Mouse (Mus musculus) limb, embryonic 14.5 days (tissue): ENCODE measurements around the gene Calr4. TPM values are rescaled to one million over a fixed set of nuclear protein-coding genes. Genes with fewer than 3 reads are reported as not detected.

Experiments used
- ATAC-seq: fragments of 200-750 bp; cut with Nextera tagmentation; 2 replicates; pipeline ENCODE4 v1.8.0; 2017; ENCODE audit warnings: low read depth, moderate number of reproducible peaks, moderate TSS enrichment; ENCODE audit not compliant: low FRiP score
- DNase-seq: peaks from one replicate; pipeline ENCODE4 v3.0.0-alpha.2; 2015; ENCODE audit warnings: low spot score
- H3K27ac ChIP-seq: fragments of 300-500 bp; sonication (generic); replicated peaks from 2 replicates; pipeline ENCODE4 v1.5.1; 2014; ENCODE audit warnings: low read depth, mild to moderate bottlenecking, low read length, moderate library complexity, mixed read lengths
- H3K27me3 ChIP-seq: fragments of 300-500 bp; sonication (generic); 2 replicates; pipeline ENCODE4 v1.6.1; 2014; ENCODE audit warnings: low read length, mixed read lengths; ENCODE audit not compliant: control insufficient read depth, insufficient read depth
- H3K36me3 ChIP-seq: fragments of 300-500 bp; sonication (generic); 2 replicates; pipeline ENCODE4 v1.6.1; 2014; ENCODE audit warnings: mild to moderate bottlenecking, low read length, moderate library complexity, mixed read lengths; ENCODE audit not compliant: control insufficient read depth, insufficient read depth
- H3K4me1 ChIP-seq: fragments of 300-500 bp; sonication (generic); 2 replicates; pipeline ENCODE4 v1.6.1; 2014; ENCODE audit warnings: antibody characterized with exemption, low read length, mixed read lengths; ENCODE audit not compliant: control insufficient read depth, insufficient read depth
- H3K4me2 ChIP-seq: fragments of 300-500 bp; sonication (generic); replicated peaks from 2 replicates; pipeline ENCODE4 v1.6.1; 2014; ENCODE audit warnings: low read depth, mild to moderate bottlenecking, low read length, moderate library complexity; ENCODE audit not compliant: severe bottlenecking
- H3K4me3 ChIP-seq: fragments of 300-500 bp; sonication (generic); replicated peaks from 2 replicates; pipeline ENCODE4 v1.5.1; 2014; ENCODE audit warnings: low read length
- H3K9ac ChIP-seq: fragments of 300-500 bp; sonication (generic); 2 replicates; pipeline ENCODE4 v1.6.1; 2014; ENCODE audit warnings: mild to moderate bottlenecking, low read depth, low read length, moderate library complexity; ENCODE audit not compliant: severe bottlenecking
- H3K9me3 ChIP-seq: fragments of 300-500 bp; sonication (generic); 2 replicates; pipeline ENCODE4 v1.6.1; 2016; ENCODE audit warnings: low read length; ENCODE audit not compliant: control insufficient read depth
- POLR2A ChIP-seq: fragments of 200-500 bp; IDR thresholded peaks from 2 replicates; pipeline ENCODE4 v1.8.0; 2012; ENCODE audit warnings: inconsistent platforms, mild to moderate bottlenecking, moderate library complexity, borderline replicate concordance; ENCODE audit not compliant: insufficient read depth, insufficient read length; ENCODE audit errors: extremely low read depth
- WGBS: fragments of 180-500 bp; shearing (Covaris S2); extraction: QIAGEN DNeasy Blood & Tissue Kit; methylation state at CpG from one replicate; pipeline ENCODE4 v1.1.7; 2014; 5-methylcytosine and 5-hydroxymethylcytosine counted together
- polyA plus RNA-seq, 2 experiments: library from polyadenylated mRNA; depleted of rRNA in 1 of 2; stranded (reverse) in 1 of 2; unstranded in 1 of 2; fragments of >200 nt; fragmentation: Nextera tagmentation in 1 of 2; extraction: Ambion mirVana in 1 of 2; gene quantifications; 2 replicates each; pipeline versions ENCODE4 v1.2.1 to v1.2.3; 2012 to 2014

Gene Calr4
- polyA plus RNA-seq, 2 experiments = 0.12 to 0.13 TPM

DNA sequence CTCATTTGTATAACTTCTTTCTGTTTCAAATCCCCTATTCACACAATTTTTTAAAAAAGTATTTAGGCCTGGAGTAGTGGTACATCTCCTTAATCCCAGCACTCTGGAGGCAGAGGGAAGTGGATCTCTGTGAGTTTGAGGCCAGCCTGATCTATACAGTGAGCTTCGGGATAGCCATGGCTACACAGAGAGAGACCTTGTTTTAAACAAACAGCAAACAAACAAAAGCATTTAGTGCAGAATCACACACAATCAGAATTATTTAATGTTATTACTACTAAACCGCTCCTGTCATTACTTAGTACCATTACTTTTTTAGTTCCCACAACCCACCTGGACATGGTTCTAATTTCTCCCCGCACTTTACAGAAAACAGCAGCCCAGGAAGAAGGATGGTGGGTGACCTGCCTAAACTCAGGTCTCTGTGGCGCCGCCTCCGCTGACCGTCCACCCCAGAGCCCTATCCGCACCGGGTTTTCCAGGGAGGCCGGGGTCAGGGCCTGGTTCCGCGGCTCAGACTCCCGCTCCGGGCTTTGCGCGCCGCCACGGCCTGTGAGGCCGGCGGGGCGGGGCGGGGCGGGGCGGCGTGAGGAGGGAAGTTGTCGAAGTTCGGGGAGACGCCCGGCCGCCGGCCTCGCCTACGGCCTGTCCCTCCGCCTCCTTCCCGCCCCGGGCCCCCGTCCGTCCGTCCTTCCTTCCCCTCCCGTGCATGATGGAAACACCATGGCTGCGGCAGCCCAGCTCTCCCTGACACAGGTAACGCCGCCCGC, 45.6 kb downstream of the Calr4 start, which contains the start of gene Eps15:
Gene Eps15 (plus strand): TSS at position 580 of the 770 bp plus-strand sequence.
- Histone ChIP-seq H3K4me2 (peak within 1 kb of the TSS; percentile 85), H3K27ac (peak within 1 kb of the TSS; percentile 79), H3K4me3 (peak within 1 kb of the TSS; percentile 83), H3K27me3 (no peaks in the 10 kb centered on the region), H3K9me3 (no peaks in the 10 kb centered on the region), H3K36me3 (no peaks in the 10 kb centered on the region), H3K9ac (peak within 1 kb of the TSS; percentile 86), H3K4me1 (peaks cover 12% of the 10 kb centered on the region)
- 5% methylated on average over 28 of the region's 44 CpGs for WGBS
- no peak for TF ChIP-seq POLR2A
- DNase-seq = peak; percentile 82
- ATAC-seq = peak; percentile 96

DNA sequence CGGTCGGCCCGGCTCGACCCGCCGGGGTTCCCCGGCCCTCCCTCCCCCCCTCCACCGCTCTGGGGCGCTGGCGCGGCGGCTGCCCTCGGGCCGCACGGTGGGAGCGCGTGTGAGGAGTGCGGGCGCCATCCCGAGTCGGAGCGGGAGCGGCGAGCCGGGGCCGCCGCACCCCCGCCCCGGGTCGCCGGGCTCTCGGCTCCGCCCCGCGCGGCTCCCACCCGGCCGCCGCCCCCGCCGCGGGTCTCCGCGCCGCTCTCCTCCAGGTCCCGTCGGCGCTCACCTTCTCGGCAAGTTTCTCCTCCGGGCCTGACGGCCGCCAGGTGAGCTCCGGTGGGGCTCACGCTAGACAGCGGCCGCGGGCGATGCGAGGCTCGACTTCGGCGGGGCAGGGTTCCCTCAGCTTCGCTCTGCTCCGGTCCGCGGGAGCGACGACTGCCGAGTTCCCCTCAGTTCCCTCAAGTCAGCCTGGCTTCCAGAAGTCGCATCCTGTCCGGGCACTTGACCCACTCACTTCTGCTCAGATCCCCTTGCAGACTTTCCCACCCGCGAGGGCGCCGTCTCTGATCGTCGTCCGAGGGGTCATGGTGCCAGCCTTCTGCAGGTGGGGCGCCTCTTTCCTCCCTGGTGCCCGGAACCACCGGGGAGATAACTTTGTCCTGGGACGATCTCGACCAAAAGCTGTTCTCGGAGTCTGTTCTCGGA, 46.3 kb downstream of the Calr4 start:
- WGBS = 1% methylated on average over 33 of the region's 85 CpGs
- ATAC-seq = peak; percentile 85
- H3K4me3 ChIP-seq = peak overlapping the region; percentile 83

DNA sequence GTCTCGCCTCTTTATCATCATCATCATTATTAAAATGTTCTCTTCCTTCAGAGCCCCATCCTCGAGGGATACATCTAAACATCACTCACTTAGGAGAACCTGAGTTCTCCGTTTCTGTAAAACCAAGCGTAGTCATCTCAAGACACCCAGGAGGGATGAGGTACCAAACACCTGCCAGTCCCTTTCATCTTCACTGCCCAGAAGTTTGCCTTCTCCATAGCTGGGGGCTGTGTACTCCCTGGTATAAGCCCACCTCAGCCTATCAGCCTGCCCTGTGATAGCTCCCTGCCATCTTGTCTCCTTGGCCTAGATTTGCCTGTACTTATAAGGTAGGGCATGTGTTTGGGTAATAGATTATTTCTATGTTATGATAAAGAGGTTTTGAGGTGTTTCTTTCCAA, 46.9 kb downstream of the Calr4 start:
- Histone ChIP-seq H3K4me1 (peaks cover 12% of the 10 kb centered on the region), H3K36me3 (no peaks in the 10 kb centered on the region), H3K9ac (peak overlapping the region; percentile 86), H3K4me2 (peak overlapping the region; percentile 85), H3K4me3 (peak overlapping the region; percentile 83), H3K27me3 (no peaks in the 10 kb centered on the region), H3K27ac (no peak overlapping the region), H3K9me3 (no peaks in the 10 kb centered on the region)
- DNase-seq (no peak), ATAC-seq (no peak)
- TF ChIP-seq POLR2A = no peak
- WGBS = 3% methylated on average over 4 of the region's 4 CpGs

More for the DNA sequence above, 46.3 kb downstream of the Calr4 start:
- peaks cover 12% of the 10 kb centered on the region for H3K4me1 ChIP-seq
- DNase-seq = peak; percentile 14
- peak overlapping the region; percentile 85 for H3K4me2 ChIP-seq
- TF ChIP-seq POLR2A = no peak
- H3K9ac ChIP-seq = peak overlapping the region; percentile 86
- H3K9me3 ChIP-seq = no peaks in the 10 kb centered on the region
- no peaks in the 10 kb centered on the region for H3K27me3 ChIP-seq
- H3K27ac ChIP-seq = peak overlapping the region; percentile 79
- H3K36me3 ChIP-seq = no peaks in the 10 kb centered on the region

DNA sequence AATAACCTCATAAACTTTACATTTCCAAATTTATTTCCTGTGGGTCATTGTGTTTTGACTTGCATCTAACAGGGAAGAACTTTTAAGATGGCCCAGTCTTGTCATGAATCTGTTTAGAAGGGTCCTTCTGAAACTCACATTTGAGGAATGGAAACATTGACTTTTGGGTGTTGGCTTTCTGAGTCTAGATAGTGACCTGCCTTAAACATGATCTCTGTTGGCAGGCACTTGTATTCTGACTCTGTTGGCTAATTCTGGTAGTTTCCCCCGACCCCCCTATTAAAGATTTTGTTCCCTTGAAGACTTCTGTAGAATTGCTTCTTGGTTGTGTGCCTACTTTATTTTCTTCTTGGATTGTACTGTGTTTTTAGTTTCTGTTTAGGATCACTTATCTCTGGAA, 47.7 kb downstream of the Calr4 start:
- WGBS = 89% methylated on average over 1 of the region's 1 CpGs
- no peak overlapping the region for H3K4me3 ChIP-seq

DNA sequence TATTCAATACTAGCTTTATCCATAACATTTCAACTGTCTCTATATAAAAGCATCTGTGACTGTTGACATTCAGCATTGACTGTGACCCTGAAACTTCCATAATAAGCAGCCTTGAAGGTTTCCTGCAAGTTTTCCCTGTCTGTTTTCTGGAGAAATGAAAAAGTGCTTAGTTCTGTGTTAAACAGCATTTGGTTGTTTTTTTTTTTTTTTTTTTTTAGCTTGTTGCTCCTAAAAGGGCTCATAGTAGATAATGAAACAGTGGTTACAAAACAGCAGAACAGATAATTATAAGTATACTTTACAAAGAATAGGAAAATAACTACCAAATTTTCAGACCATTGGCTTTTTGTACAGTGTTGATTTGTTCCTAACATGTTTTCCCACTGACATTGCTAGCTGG, 60.3 kb downstream of the Calr4 start:
- Histone ChIP-seq H3K36me3 (0 out of 2 replicates have a peak, but pooled peaks cover 5% of the 10 kb centered on the region), H3K4me1 (no peaks in the 10 kb centered on the region), H3K9me3 (no peaks in the 10 kb centered on the region), H3K27ac (no peak overlapping the region), H3K27me3 (no peaks in the 10 kb centered on the region), H3K4me2 (no peak overlapping the region), H3K4me3 (no peak overlapping the region), H3K9ac (no peak overlapping the region)
- ATAC-seq (no peak), DNase-seq (no peak)
- no peak for TF ChIP-seq POLR2A

More for the DNA sequence above, 47.7 kb downstream of the Calr4 start:
- H3K9me3 ChIP-seq = no peaks in the 10 kb centered on the region
- H3K4me1 ChIP-seq = peaks cover 12% of the 10 kb centered on the region
- H3K27me3 ChIP-seq = no peaks in the 10 kb centered on the region
- DNase-seq = no peak
- H3K4me2 ChIP-seq = no peak overlapping the region
- ATAC-seq = no peak
- H3K9ac ChIP-seq = no peak overlapping the region
- H3K36me3 ChIP-seq = no peaks in the 10 kb centered on the region
- TF ChIP-seq POLR2A = no peak
- no peak overlapping the region for H3K27ac ChIP-seq
